Mouse (Mus musculus): ENCODE data around the gene Agbl4. TPM values are rescaled to one million over a fixed set of nuclear protein-coding genes. Genes with fewer than 3 reads are reported as not detected.

Agbl4 gene
- total and polyA plus RNA-seq, 2 experiments: not detected

GRCm38 (mm10) chr4:111327760-111328373, 930.4 kb downstream of the Agbl4 start:
- Histone ChIP-seq H3K4me3 (ENCODE audit: insufficient read depth, low read depth, low read length) (no peak overlapping the region), H3K27me3 (ENCODE audit: control insufficient read depth, insufficient read depth, low read length) (no peaks in the 10 kb centered on the region), H3K36me3 (ENCODE audit: control insufficient read depth, insufficient read depth, low read length) (no peaks in the 10 kb centered on the region), H3K4me1 (ENCODE audit: control insufficient read depth, insufficient read depth, low read length) (no peaks in the 10 kb centered on the region), H3K79me2 (ENCODE audit: control insufficient read depth, insufficient read depth, low read length) (no peaks in the 10 kb centered on the region), H3K9ac (ENCODE audit: low read depth, low read length) (no peak overlapping the region), H3K27ac (replicated peaks; ENCODE audit: insufficient read depth, low read depth, low read length) (no peak overlapping the region)
- DNase-seq (ENCODE audit: extremely low read depth, low read depth, low spot score): peak; percentile 29
- TF ChIP-seq CTCF (IDR thresholded peaks at IDR 0.05; ENCODE audit: low read depth, low read length): peak; percentile 29; the same call in 1 of the 2 replicates
- no peak for TF ChIP-seq POLR2A (IDR thresholded peaks at IDR 0.05; ENCODE audit: extremely low read depth, insufficient read depth, low read length)
- WGBS: 58% methylated on average over 11 of the region's 11 CpGs

- Histone ChIP-seq H3K36me3 (ENCODE audit: control insufficient read depth, insufficient read depth, low read length) (no peaks in the 10 kb centered on the region), H3K4me3 (ENCODE audit: insufficient read depth, low read depth, low read length) (no peak overlapping the region), H3K27me3 (ENCODE audit: control insufficient read depth, insufficient read depth, low read length) (no peaks in the 10 kb centered on the region), H3K9ac (ENCODE audit: low read depth, low read length) (no peak overlapping the region), H3K4me1 (ENCODE audit: control insufficient read depth, insufficient read depth, low read length) (no peaks in the 10 kb centered on the region), H3K79me2 (ENCODE audit: control insufficient read depth, insufficient read depth, low read length) (no peaks in the 10 kb centered on the region), H3K27ac (replicated peaks; ENCODE audit: insufficient read depth, low read depth, low read length) (no peak overlapping the region)
- TF ChIP-seq CTCF (IDR thresholded peaks at IDR 0.05; ENCODE audit: low read depth, low read length): no peak
- TF ChIP-seq POLR2A (IDR thresholded peaks at IDR 0.05; ENCODE audit: extremely low read depth, insufficient read depth, low read length): no peak
- 80% methylated on average over 4 of the region's 4 CpGs for WGBS
- DNase-seq (ENCODE audit: extremely low read depth, low read depth, low spot score): no peak
Observed at GRCm38 (mm10) chr4:111329501-111329900, 932.0 kb downstream of the Agbl4 start.

GRCm38 (mm10) chr4:111332864-111333263, 935.4 kb downstream of the Agbl4 start:
- no peak overlapping the region for H3K9ac ChIP-seq (ENCODE audit: low read depth, low read length)
- H3K79me2 ChIP-seq (ENCODE audit: control insufficient read depth, insufficient read depth, low read length): no peaks in the 10 kb centered on the region
- no peaks in the 10 kb centered on the region for H3K4me1 ChIP-seq (ENCODE audit: control insufficient read depth, insufficient read depth, low read length)
- TF ChIP-seq CTCF (IDR thresholded peaks at IDR 0.05; ENCODE audit: low read depth, low read length) (no peak), POLR2A (IDR thresholded peaks at IDR 0.05; ENCODE audit: extremely low read depth, insufficient read depth, low read length) (no peak)
- H3K27me3 ChIP-seq (ENCODE audit: control insufficient read depth, insufficient read depth, low read length): no peaks in the 10 kb centered on the region
- no peak for DNase-seq (ENCODE audit: extremely low read depth, low read depth, low spot score)
- H3K27ac ChIP-seq (replicated peaks; ENCODE audit: insufficient read depth, low read depth, low read length): no peak overlapping the region
- no peak overlapping the region for H3K4me3 ChIP-seq (ENCODE audit: insufficient read depth, low read depth, low read length)
- WGBS: 77% methylated on average over 4 of the region's 4 CpGs
- H3K36me3 ChIP-seq (ENCODE audit: control insufficient read depth, insufficient read depth, low read length): no peaks in the 10 kb centered on the region

- no peak for DNase-seq (ENCODE audit: extremely low read depth, low read depth, low spot score)
- H3K27ac ChIP-seq (replicated peaks; ENCODE audit: insufficient read depth, low read depth, low read length): no peak overlapping the region
- no peak overlapping the region for H3K4me3 ChIP-seq (ENCODE audit: insufficient read depth, low read depth, low read length)
- TF ChIP-seq CTCF (IDR thresholded peaks at IDR 0.05; ENCODE audit: low read depth, low read length): no peak
- no peak for TF ChIP-seq POLR2A (IDR thresholded peaks at IDR 0.05; ENCODE audit: extremely low read depth, insufficient read depth, low read length)
- H3K4me1 ChIP-seq (ENCODE audit: control insufficient read depth, insufficient read depth, low read length): no peaks in the 10 kb centered on the region
- no peaks in the 10 kb centered on the region for H3K27me3 ChIP-seq (ENCODE audit: control insufficient read depth, insufficient read depth, low read length)
- H3K79me2 ChIP-seq (ENCODE audit: control insufficient read depth, insufficient read depth, low read length): no peaks in the 10 kb centered on the region
- WGBS: 77% methylated on average over 4 of the region's 4 CpGs
- no peak overlapping the region for H3K9ac ChIP-seq (ENCODE audit: low read depth, low read length)
- no peaks in the 10 kb centered on the region for H3K36me3 ChIP-seq (ENCODE audit: control insufficient read depth, insufficient read depth, low read length)
Observed at GRCm38 (mm10) chr4:111349965-111350364, 952.5 kb downstream of the Agbl4 start.

- TF ChIP-seq CTCF (IDR thresholded peaks at IDR 0.05; ENCODE audit: low read depth, low read length): no peak
- no peak for TF ChIP-seq POLR2A (IDR thresholded peaks at IDR 0.05; ENCODE audit: extremely low read depth, insufficient read depth, low read length)
- 64% methylated on average over 6 of the region's 6 CpGs for WGBS
- no peaks in the 10 kb centered on the region for H3K36me3 ChIP-seq (ENCODE audit: control insufficient read depth, insufficient read depth, low read length)
- no peaks in the 10 kb centered on the region for H3K27me3 ChIP-seq (ENCODE audit: control insufficient read depth, insufficient read depth, low read length)
- no peak overlapping the region for H3K4me3 ChIP-seq (ENCODE audit: insufficient read depth, low read depth, low read length)
- no peaks in the 10 kb centered on the region for H3K79me2 ChIP-seq (ENCODE audit: control insufficient read depth, insufficient read depth, low read length)
- DNase-seq (ENCODE audit: extremely low read depth, low read depth, low spot score): no peak
- no peak overlapping the region for H3K27ac ChIP-seq (replicated peaks; ENCODE audit: insufficient read depth, low read depth, low read length)
- no peak overlapping the region for H3K9ac ChIP-seq (ENCODE audit: low read depth, low read length)
- H3K4me1 ChIP-seq (ENCODE audit: control insufficient read depth, insufficient read depth, low read length): no peaks in the 10 kb centered on the region
Observed at GRCm38 (mm10) chr4:111350615-111351525, 953.4 kb downstream of the Agbl4 start.

All from liver, adult 2 months (tissue).